Comparison of ENCODE assay signal across 35 mouse cellular contexts in genomic region chr17:31642331-31642730, GRCm38 (mm10). TPM values are rescaled to one million over a fixed set of nuclear protein-coding genes. Genes with fewer than 3 reads are reported as not detected.
"Had no signal": no experiment of that assay in that cellular context is flagged by ENCODE, and none has a peak within 500 bp of the region (broad histone marks: within the 10 kb centered on the region; RNA-seq: fewer than 3 reads in every experiment).

No protein-coding gene starts in this region.

- ATAC-seq: inflammation-experienced regulatory T-cells, adult 6 months; intestine, embryonic 15.5 days; liver, embryonic 12.5 days had no signal

- H3K9me3 ChIP-seq: heart, embryonic 13.5 days; heart, embryonic 15.5 days; hindbrain, embryonic 13.5 days; hindbrain, embryonic 15.5 days; intestine, embryonic 15.5 days; limb, embryonic 13.5 days; limb, embryonic 15.5 days; liver, embryonic 12.5 days had no signal

- H3K27ac ChIP-seq: heart, adult 2 months; heart, embryonic 13.5 days; heart, embryonic 15.5 days; hindbrain, embryonic 13.5 days; hindbrain, embryonic 15.5 days; intestine, embryonic 15.5 days; kidney, postnatal 0 days; limb, embryonic 13.5 days; limb, embryonic 15.5 days; liver, embryonic 12.5 days had no signal

- H3K27me3 ChIP-seq: heart, embryonic 15.5 days; hindbrain, embryonic 15.5 days; intestine, embryonic 15.5 days; limb, embryonic 13.5 days; limb, embryonic 15.5 days had no signal

- H3K9ac ChIP-seq: heart, embryonic 13.5 days; heart, embryonic 15.5 days; hindbrain, embryonic 13.5 days; hindbrain, embryonic 15.5 days; intestine, embryonic 15.5 days; limb, embryonic 13.5 days; limb, embryonic 15.5 days; liver, embryonic 12.5 days had no signal

- H3K4me3 ChIP-seq: heart, adult 2 months; heart, embryonic 13.5 days; heart, embryonic 15.5 days; hindbrain, embryonic 13.5 days; hindbrain, embryonic 15.5 days; intestine, embryonic 15.5 days; limb, embryonic 13.5 days; limb, embryonic 15.5 days; liver, embryonic 12.5 days had no signal

- DNase-seq: gastrocnemius, postnatal 14 days; gastrocnemius, postnatal 36 days; heart, adult 11 months; heart, adult 2 months; heart, postnatal 14 days; heart, postnatal 36 days; kidney, adult 18-20 months; kidney, adult 8-10 months; kidney, postnatal 14 days; kidney, postnatal 36 days; layer of hippocampus, adult 9-11 months; layer of hippocampus, postnatal 36 days; left cerebral cortex, postnatal 4 days had no signal

- H3K4me2 ChIP-seq: heart, embryonic 11.5 days; heart, embryonic 13.5 days; heart, embryonic 15.5 days; hindbrain, embryonic 13.5 days; hindbrain, embryonic 15.5 days; intestine, embryonic 15.5 days; limb, embryonic 13.5 days; limb, embryonic 15.5 days; liver, embryonic 12.5 days had no signal

RNA-seq across cellular contexts. Expression of gene Cbs, which starts 5.3 kb away (rescaled TPM):
- total RNA-seq: hematopoietic stem cell, adult 5-6 weeks had no signal

RNA-seq across cellular contexts. Expression of gene Cryaa, which starts 35.3 kb away (rescaled TPM):
- total RNA-seq: gastrocnemius, adult 18-20 months; gastrocnemius, adult 8-10 months; gastrocnemius, postnatal 14 days; gastrocnemius, postnatal 36 days; heart, adult 2 months; heart, postnatal 14 days; heart, postnatal 36 days; hematopoietic stem cell, adult 5-6 weeks; layer of hippocampus, adult 18-20 months; left cerebral cortex, postnatal 25 days; liver, adult 2 months had no signal
- polyA plus RNA-seq: gonadal fat pad, adult 2 months; heart, embryonic 11.5 days; heart, embryonic 13.5 days; heart, embryonic 15.5 days; heart, postnatal 0 days; hindbrain, embryonic 11.5 days; hindbrain, embryonic 13.5 days; inflammation-experienced regulatory T-cells, adult 6 months; kidney, embryonic 14.5 days; limb, embryonic 11.5 days; limb, embryonic 13.5 days; liver, adult 2 months; liver, embryonic 12.5 days had no signal
